Mouse (Mus musculus) liver, postnatal 0 days (tissue): ENCODE results near the gene Slc39a11. TPM values are rescaled to one million over a fixed set of nuclear protein-coding genes. Genes with fewer than 3 reads are reported as not detected.

Experiments
- ATAC-seq: fragments of 200-750 bp; cut with Nextera tagmentation; 2 replicates; pipeline ENCODE4 v1.8.0; 2017; ENCODE audit warnings: mild to moderate bottlenecking, moderate library complexity
- DNase-seq: peaks from one replicate; pipeline ENCODE4 v3.0.0-alpha.2; 2016
- H3K27ac ChIP-seq: fragments of 300-500 bp; sonication (generic); 2 replicates; pipeline ENCODE4 v1.5.1; 2014; ENCODE audit warnings: antibody characterized with exemption, moderate library complexity, mild to moderate bottlenecking, low read depth
- H3K27me3 ChIP-seq: fragments of 300-500 bp; sonication (generic); 2 replicates; pipeline ENCODE4 v1.6.1; 2014; ENCODE audit warnings: low read length, control low read depth, mixed read lengths; ENCODE audit not compliant: insufficient read depth
- H3K36me3 ChIP-seq: fragments of 300-500 bp; sonication (generic); replicated peaks from 2 replicates; pipeline ENCODE4 v1.6.1; 2014; ENCODE audit warnings: mild to moderate bottlenecking, control low read depth, low read length, moderate library complexity, mixed read lengths; ENCODE audit not compliant: insufficient read depth
- H3K4me1 ChIP-seq: fragments of 300-500 bp; sonication (generic); 2 replicates; pipeline ENCODE4 v1.6.1; 2014; ENCODE audit warnings: antibody characterized with exemption, mild to moderate bottlenecking, control low read depth; ENCODE audit not compliant: insufficient read depth
- H3K4me2 ChIP-seq: fragments of 300-500 bp; sonication (generic); 2 replicates; pipeline ENCODE4 v1.6.1; 2014; ENCODE audit warnings: low read depth, mild to moderate bottlenecking, low read length, moderate library complexity, mixed read lengths
- H3K4me3 ChIP-seq: fragments of 300-500 bp; sonication (generic); 2 replicates; pipeline ENCODE4 v1.5.1; 2014; ENCODE audit warnings: low read depth, low read length
- H3K9ac ChIP-seq: fragments of 300-500 bp; sonication (generic); replicated peaks from 2 replicates; pipeline ENCODE4 v1.6.1; 2014; ENCODE audit warnings: mild to moderate bottlenecking, moderate library complexity
- H3K9me3 ChIP-seq: fragments of 300-500 bp; sonication (generic); 2 replicates; pipeline ENCODE4 v1.6.1; 2016; ENCODE audit warnings: mild to moderate bottlenecking, control low read depth, low read length, mixed read lengths
- CTCF ChIP-seq: sonication (generic); IDR thresholded peaks from 2 replicates; pipeline ENCODE4 v1.5.1; 2016; ENCODE audit warnings: antibody characterized with exemption, low read depth
- EP300 ChIP-seq: IDR thresholded peaks from 2 replicates; pipeline ENCODE4 v1.6.1; 2016; ENCODE audit warnings: antibody characterized with exemption, low read depth, mild to moderate bottlenecking
- WGBS: fragments of 180-500 bp; shearing (Covaris S2); extraction: QIAGEN DNeasy Blood & Tissue Kit; methylation state at CpG from one replicate; pipeline ENCODE4 v1.1.7; 2014; ENCODE audit not compliant: insufficient replicate concordance; 5-methylcytosine and 5-hydroxymethylcytosine counted together
- polyA plus RNA-seq: library from polyadenylated mRNA; unstranded; fragments of >200 nt; fragmentation: Nextera tagmentation; extraction: Ambion mirVana; gene quantifications from 2 replicates; pipeline ENCODE4 v1.2.1, GENCODE M21; 2015

Slc39a11 gene
- polyA plus RNA-seq, 1 experiment from 2014 or later: 10.9 TPM

GRCm38 (mm10) chr11:113352085-113352815 is 297.6 kb downstream of the Slc39a11 start:
- Histone ChIP-seq H3K9ac (no peak overlapping the region), H3K27me3 (no peaks in the 10 kb centered on the region), H3K4me2 (no peak overlapping the region), H3K4me3 (no peak overlapping the region), H3K4me1 (no peaks in the 10 kb centered on the region), H3K27ac (no peak overlapping the region), H3K9me3 (peaks cover 11% of the 10 kb centered on the region), H3K36me3 (peaks cover 3% of the 10 kb centered on the region; the same call in 1 of the 2 replicates)
- WGBS: 53% methylated on average over 11 of the region's 12 CpGs
- DNase-seq (no peak), ATAC-seq (no peak)
- no peak for TF ChIP-seq EP300
- no peak for TF ChIP-seq CTCF

GRCm38 (mm10) chr11:113350583-113350982 is 299.3 kb downstream of the Slc39a11 start:
- Histone ChIP-seq H3K4me1 (no peaks in the 10 kb centered on the region), H3K36me3 (peaks cover 3% of the 10 kb centered on the region; the same call in 1 of the 2 replicates), H3K27me3 (no peaks in the 10 kb centered on the region), H3K4me3 (no peak overlapping the region), H3K9ac (no peak overlapping the region), H3K4me2 (no peak overlapping the region), H3K27ac (no peak overlapping the region), H3K9me3 (peaks cover 11% of the 10 kb centered on the region)
- peak; percentile 14; the same call in 1 of the 2 replicates for TF ChIP-seq CTCF
- TF ChIP-seq EP300: no peak
- no peak for DNase-seq
- 80% methylated on average over 4 of the region's 4 CpGs for WGBS
- ATAC-seq: no peak

GRCm38 (mm10) chr11:113346895-113347514 is 302.9 kb downstream of the Slc39a11 start:
- Histone ChIP-seq H3K4me2 (no peak overlapping the region), H3K9me3 (peaks cover 11% of the 10 kb centered on the region), H3K27me3 (no peaks in the 10 kb centered on the region), H3K36me3 (peaks cover 3% of the 10 kb centered on the region; the same call in 1 of the 2 replicates), H3K27ac (no peak overlapping the region), H3K9ac (no peak overlapping the region), H3K4me1 (no peaks in the 10 kb centered on the region), H3K4me3 (no peak overlapping the region)
- no peak for ATAC-seq
- WGBS: 81% methylated on average over 9 of the region's 9 CpGs
- DNase-seq: no peak
- TF ChIP-seq EP300 (no peak), CTCF (no peak)

GRCm38 (mm10) chr11:113339770-113340169 is 310.1 kb downstream of the Slc39a11 start:
- ATAC-seq (no peak), DNase-seq (peak; percentile 23)
- no peaks in the 10 kb centered on the region for H3K4me1 ChIP-seq
- no peak for TF ChIP-seq CTCF
- no peak for TF ChIP-seq EP300
- H3K27me3 ChIP-seq: no peaks in the 10 kb centered on the region
- no peak overlapping the region for H3K9ac ChIP-seq
- no peak overlapping the region for H3K4me2 ChIP-seq
- no peak overlapping the region for H3K4me3 ChIP-seq
- 0 out of 2 replicates have a peak, but pooled peaks cover 7% of the 10 kb centered on the region for H3K36me3 ChIP-seq
- H3K27ac ChIP-seq: no peak overlapping the region
- H3K9me3 ChIP-seq: no peaks in the 10 kb centered on the region
- WGBS: 31% methylated on average over 8 of the region's 8 CpGs

GRCm38 (mm10) chr11:113338581-113338980 is 311.3 kb downstream of the Slc39a11 start:
- Histone ChIP-seq H3K4me1 (no peaks in the 10 kb centered on the region), H3K9me3 (no peaks in the 10 kb centered on the region), H3K27ac (no peak overlapping the region), H3K4me2 (no peak overlapping the region), H3K9ac (no peak overlapping the region), H3K36me3 (0 out of 2 replicates have a peak, but pooled peaks cover 7% of the 10 kb centered on the region), H3K4me3 (no peak overlapping the region), H3K27me3 (no peaks in the 10 kb centered on the region)
- TF ChIP-seq EP300: no peak
- peak; percentile 22; the same call in 1 of the 2 replicates for TF ChIP-seq CTCF
- 44% methylated on average over 5 of the region's 5 CpGs for WGBS
- ATAC-seq: no peak
- no peak for DNase-seq

GRCm38 (mm10) chr11:113335706-113336105 is 314.2 kb downstream of the Slc39a11 start:
- no peak for ATAC-seq
- WGBS: 82% methylated on average over 5 of the region's 5 CpGs

More at GRCm38 (mm10) chr11:113335706-113336105, 314.2 kb downstream of the Slc39a11 start:
- no peak overlapping the region for H3K27ac ChIP-seq
- H3K27me3 ChIP-seq: no peaks in the 10 kb centered on the region
- no peak for TF ChIP-seq EP300
- no peak for TF ChIP-seq CTCF
- H3K4me1 ChIP-seq: no peaks in the 10 kb centered on the region
- H3K4me2 ChIP-seq: no peak overlapping the region
- no peaks in the 10 kb centered on the region for H3K36me3 ChIP-seq
- no peak overlapping the region for H3K9ac ChIP-seq
- no peak for DNase-seq
- no peak overlapping the region for H3K4me3 ChIP-seq
- H3K9me3 ChIP-seq: no peaks in the 10 kb centered on the region
